Mouse (Mus musculus) lung, postnatal 4 days (tissue): ENCODE measurements around the gene Pif1.
A peak's percentile ranks its signal among the peaks of the same experiment; 100 is the strongest.

Experiments
- DNase-seq, 2 experiments: peaks; one replicate each; pipeline ENCODE4 v3.0.0; 2021

The Pif1 gene

GRCm38 (mm10) chr9:65598765-65599249, 11.8 kb downstream of the Pif1 start:
- peak in 1 of 2 experiments; percentile 63 for DNase-seq

GRCm38 (mm10) chr9:65600951-65601350, 14.0 kb downstream of the Pif1 start:
- DNase-seq, result no peak

GRCm38 (mm10) chr9:65603401-65604102, 16.6 kb downstream of the Pif1 start:
- peak in 1 of 2 experiments; percentile 37 for DNase-seq

- peak; percentile 77 to 82 for DNase-seq
These were observed 18.6 kb downstream of the Pif1 start for GRCm38 (mm10) chr9:65605471-65606136.

GRCm38 (mm10) chr9:65606321-65607109, 19.6 kb downstream of the Pif1 start:
- no peak for DNase-seq

- DNase-seq, result no peak
These were observed 20.2 kb downstream of the Pif1 start for GRCm38 (mm10) chr9:65607120-65607519.

- DNase-seq, result no peak
These were observed 25.1 kb downstream of the Pif1 start for GRCm38 (mm10) chr9:65611969-65612486.

- no peak for DNase-seq
These were observed 26.1 kb downstream of the Pif1 start for GRCm38 (mm10) chr9:65613098-65613497.

GRCm38 (mm10) chr9:65619311-65619710, 32.4 kb downstream of the Pif1 start:
- DNase-seq, result no peak

GRCm38 (mm10) chr9:65621196-65621595, 34.2 kb downstream of the Pif1 start:
- no peak for DNase-seq

- DNase-seq, result no peak
These were observed 34.7 kb downstream of the Pif1 start for GRCm38 (mm10) chr9:65621666-65622065.

GRCm38 (mm10) chr9:65622826-65623225, 35.9 kb downstream of the Pif1 start:
- no peak for DNase-seq

GRCm38 (mm10) chr9:65624266-65624665, 37.3 kb downstream of the Pif1 start:
- no peak for DNase-seq

- DNase-seq, result peak; percentile 40 to 42
These were observed 42.2 kb downstream of the Pif1 start, which contains the start of gene Rbpms2 for GRCm38 (mm10) chr9:65629025-65629766. Gene Rbpms2, plus strand, starts transcription at chr9:65629648.

GRCm38 (mm10) chr9:65629767-65630630, 43.0 kb downstream of the Pif1 start:
- peak; percentile 63 to 80 for DNase-seq

- DNase-seq, result peak; percentile 28 to 41
These were observed 43.8 kb downstream of the Pif1 start for GRCm38 (mm10) chr9:65630631-65631353.

- no peak for DNase-seq
These were observed 44.5 kb downstream of the Pif1 start for GRCm38 (mm10) chr9:65631354-65632021.

- no peak for DNase-seq
These were observed 48.8 kb downstream of the Pif1 start for GRCm38 (mm10) chr9:65635766-65636165.

- DNase-seq, result no peak
These were observed 50.0 kb downstream of the Pif1 start for GRCm38 (mm10) chr9:65636926-65637325.

GRCm38 (mm10) chr9:65639065-65639464, 52.1 kb downstream of the Pif1 start:
- DNase-seq, result no peak
